Mouse (Mus musculus): Measurements from ENCODE around the gene Jazf1.
A peak's percentile ranks its signal among the peaks of the same experiment; 100 is the strongest.

Gene Jazf1

GRCm38 (mm10) chr6:53067989-53068874, at the start of gene Jazf1:
Jazf1 (minus strand) TSS chr6:53068631.
- DNase-seq: peak; percentile 68 to 82

- no peak for DNase-seq
These were observed 49.4 kb upstream of the Jazf1 start for GRCm38 (mm10) chr6:53117855-53118254.

GRCm38 (mm10) chr6:53086879-53087278, 18.4 kb upstream of the Jazf1 start:
- DNase-seq: no peak

GRCm38 (mm10) chr6:53081241-53081640, 12.8 kb upstream of the Jazf1 start:
- DNase-seq: no peak

- peak in 1 of 2 experiments; percentile 12 for DNase-seq
These were observed 10.2 kb upstream of the Jazf1 start for GRCm38 (mm10) chr6:53078671-53079070.

GRCm38 (mm10) chr6:53071732-53072131, 3.3 kb upstream of the Jazf1 start:
- no peak for DNase-seq

GRCm38 (mm10) chr6:53069976-53070575, 1.6 kb upstream of the Jazf1 start:
- DNase-seq: peak; percentile 51 to 52

- no peak for DNase-seq
These were observed 396 bp upstream of the Jazf1 start for GRCm38 (mm10) chr6:53068875-53069178.

- DNase-seq: peak; percentile 60 to 65
These were observed 914 bp downstream of the Jazf1 start for GRCm38 (mm10) chr6:53067446-53067988.

GRCm38 (mm10) chr6:53066978-53067377, 1.5 kb downstream of the Jazf1 start:
- no peak for DNase-seq

- no peak for DNase-seq
These were observed 4.4 kb downstream of the Jazf1 start for GRCm38 (mm10) chr6:53064070-53064469.

- no peak for DNase-seq
These were observed 13.5 kb downstream of the Jazf1 start for GRCm38 (mm10) chr6:53054909-53055308.

- no peak for DNase-seq
These were observed 22.9 kb downstream of the Jazf1 start for GRCm38 (mm10) chr6:53045501-53045900.

GRCm38 (mm10) chr6:53038176-53038575, 30.3 kb downstream of the Jazf1 start:
- no peak for DNase-seq

- DNase-seq: no peak
These were observed 33.9 kb downstream of the Jazf1 start for GRCm38 (mm10) chr6:53034362-53035011.

GRCm38 (mm10) chr6:53032730-53033484, 35.5 kb downstream of the Jazf1 start:
- peak in 1 of 2 experiments; percentile 43 for DNase-seq

GRCm38 (mm10) chr6:53022069-53022468, 46.4 kb downstream of the Jazf1 start:
- no peak for DNase-seq

GRCm38 (mm10) chr6:53021081-53021480, 47.4 kb downstream of the Jazf1 start:
- no peak for DNase-seq

- DNase-seq: peak in 1 of 2 experiments; percentile 40
These were observed 50.9 kb downstream of the Jazf1 start for GRCm38 (mm10) chr6:53017357-53018205.

- no peak for DNase-seq
These were observed 53.7 kb downstream of the Jazf1 start for GRCm38 (mm10) chr6:53014460-53015455.
